Mouse (Mus musculus): Measurements from ENCODE around the gene Jak3. TPM values are rescaled to one million over a fixed set of nuclear protein-coding genes. Genes with fewer than 3 reads are reported as not detected.
"Not testable (repeated sequence)": the region's sequence is repeated elsewhere in the genome, so short reads cannot be mapped to it uniquely, and the experiment has no call there.

Gene Jak3
- total and polyA plus RNA-seq, 3 experiments, result 15.7 to 68.8 (median 29.8) TPM

DNA sequence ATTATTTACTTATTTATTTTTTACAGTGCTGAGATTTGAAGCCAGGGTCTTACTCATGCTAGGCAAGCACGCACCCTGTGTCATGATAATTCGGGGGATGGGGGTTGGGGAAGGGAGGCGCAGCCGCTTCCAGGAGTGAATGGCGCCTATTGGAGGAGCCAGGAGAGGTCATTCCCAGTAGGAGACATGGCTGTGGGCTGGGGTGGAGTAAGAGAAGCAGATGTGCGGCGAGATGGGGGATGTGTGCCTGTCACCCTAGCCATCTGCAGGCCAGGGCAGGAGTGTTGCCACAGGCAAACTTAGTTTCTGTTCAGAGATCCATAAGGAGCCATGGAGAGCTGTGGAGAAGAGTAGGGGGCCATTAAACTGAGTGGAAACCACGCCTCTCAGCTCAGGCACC is 11.5 kb downstream of the Jak3 start:
- TF ChIP-seq CTCF (IDR thresholded peaks at IDR 0.05; ENCODE audit: low read depth, low read length), result no peak
- TF ChIP-seq POLR2AphosphoS5 (IDR thresholded peaks at IDR 0.05; ENCODE audit: insufficient replicate concordance, low read depth, low read length), result no peak
- TF ChIP-seq GATA1 (IDR thresholded peaks at IDR 0.05; ENCODE audit: borderline replicate concordance, low read length), result no peak
- TF ChIP-seq GATA2 (IDR thresholded peaks at IDR 0.05; ENCODE audit: borderline replicate concordance, low read depth, low read length), result no peak
- Histone ChIP-seq H3K4me3 (ENCODE audit: low read depth, low read length) (no peak overlapping the region), H3K9me3 (replicated peaks) (peaks cover 6% of the 10 kb centered on the region), H3K4me1 (ENCODE audit: insufficient read depth, low read depth, low read length) (peaks cover 3% of the 10 kb centered on the region; the same call in 1 of the 2 replicates), H3K27me3 (ENCODE audit: insufficient read depth, low read length) (peaks cover 3% of the 10 kb centered on the region; the same call in 1 of the 2 replicates), H3K36me3 (replicated peaks) (peaks cover 55% of the 10 kb centered on the region)
- DNase-seq (ENCODE audit: low spot score), result no peak
- ATAC-seq (ENCODE audit: extremely low read depth, insufficient number of reproducible peaks, low FRiP score, poor library complexity, severe bottlenecking), result no peak

DNA sequence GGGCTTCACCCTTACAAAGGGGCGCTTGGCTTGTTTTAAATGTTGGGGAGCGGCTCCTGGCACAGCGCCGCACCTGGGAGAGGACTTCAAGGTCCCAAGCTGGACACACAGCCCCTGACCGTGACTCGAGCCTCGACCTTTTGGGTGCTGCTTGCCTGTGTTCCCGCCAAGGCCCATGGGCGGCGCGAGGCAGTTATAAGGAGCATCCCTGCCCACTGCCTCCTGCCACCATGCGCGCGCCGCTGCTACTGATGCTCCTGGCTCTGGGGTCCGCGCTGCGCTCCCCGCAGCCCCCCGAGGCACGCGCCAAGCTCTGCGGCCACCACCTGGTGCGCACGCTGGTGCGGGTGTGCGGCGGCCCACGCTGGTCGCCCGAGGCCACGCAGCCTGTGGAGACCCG is 12.9 kb downstream of the Jak3 start, which contains the start of gene Insl3:
TSS of gene Insl3 (plus strand) at position 187 of the 400 bp plus-strand sequence.
- Histone ChIP-seq H3K4me1 (ENCODE audit: insufficient read depth, low read depth, low read length) (peaks cover 3% of the 10 kb centered on the region; the same call in 1 of the 2 replicates), H3K36me3 (replicated peaks) (peaks cover 41% of the 10 kb centered on the region), H3K9me3 (replicated peaks) (peaks cover 17% of the 10 kb centered on the region), H3K4me3 (ENCODE audit: low read depth, low read length) (no peak within 1 kb of the TSS), H3K27me3 (ENCODE audit: insufficient read depth, low read length) (peaks cover 10% of the 10 kb centered on the region; the same call in 1 of the 2 replicates)
- no peak for ATAC-seq (ENCODE audit: extremely low read depth, insufficient number of reproducible peaks, low FRiP score, poor library complexity, severe bottlenecking)
- TF ChIP-seq CTCF (IDR thresholded peaks at IDR 0.05; ENCODE audit: low read depth, low read length), result no peak
- no peak for TF ChIP-seq POLR2AphosphoS5 (IDR thresholded peaks at IDR 0.05; ENCODE audit: insufficient replicate concordance, low read depth, low read length)
- no peak for TF ChIP-seq GATA2 (IDR thresholded peaks at IDR 0.05; ENCODE audit: borderline replicate concordance, low read depth, low read length)
- TF ChIP-seq TAL1 (conservative IDR thresholded peaks at IDR 0.05; ENCODE audit: low read depth, low read length), result no peak
- no peak for TF ChIP-seq GATA1 (IDR thresholded peaks at IDR 0.05; ENCODE audit: borderline replicate concordance, low read length)
- no peak for DNase-seq (ENCODE audit: low spot score)

DNA sequence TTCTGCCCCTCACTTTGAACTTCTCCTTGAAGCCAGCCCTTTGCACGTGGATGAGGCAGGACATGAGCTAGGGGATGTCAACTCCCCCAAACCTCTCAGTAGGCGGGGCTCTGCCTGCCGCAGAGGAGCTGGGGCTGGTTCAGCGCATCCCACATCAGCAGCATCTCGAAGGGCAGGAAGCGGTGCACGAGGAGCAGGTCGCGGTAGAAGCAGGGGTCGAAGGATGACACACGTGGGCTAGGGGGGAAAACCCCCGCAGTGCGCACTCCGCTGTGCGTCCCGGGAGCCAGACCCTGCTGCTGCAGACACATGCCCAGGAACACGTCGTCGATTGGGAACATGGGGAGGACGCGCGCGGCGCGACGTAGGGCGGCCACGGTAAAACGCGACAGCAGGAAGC is 16.4 kb downstream of the Jak3 start:
- TF ChIP-seq GATA1 (IDR thresholded peaks at IDR 0.05; ENCODE audit: borderline replicate concordance, low read length) (no peak), GATA2 (IDR thresholded peaks at IDR 0.05; ENCODE audit: borderline replicate concordance, low read depth, low read length) (no peak), CTCF (IDR thresholded peaks at IDR 0.05; ENCODE audit: low read depth, low read length) (no peak), POLR2AphosphoS5 (IDR thresholded peaks at IDR 0.05; ENCODE audit: insufficient replicate concordance, low read depth, low read length) (no peak), TAL1 (conservative IDR thresholded peaks at IDR 0.05; ENCODE audit: low read depth, low read length) (no peak)
- peaks cover 10% of the 10 kb centered on the region; the same call in 1 of the 2 replicates for H3K27me3 ChIP-seq (ENCODE audit: insufficient read depth, low read length)
- H3K4me3 ChIP-seq (ENCODE audit: low read depth, low read length), result no peak overlapping the region

DNA sequence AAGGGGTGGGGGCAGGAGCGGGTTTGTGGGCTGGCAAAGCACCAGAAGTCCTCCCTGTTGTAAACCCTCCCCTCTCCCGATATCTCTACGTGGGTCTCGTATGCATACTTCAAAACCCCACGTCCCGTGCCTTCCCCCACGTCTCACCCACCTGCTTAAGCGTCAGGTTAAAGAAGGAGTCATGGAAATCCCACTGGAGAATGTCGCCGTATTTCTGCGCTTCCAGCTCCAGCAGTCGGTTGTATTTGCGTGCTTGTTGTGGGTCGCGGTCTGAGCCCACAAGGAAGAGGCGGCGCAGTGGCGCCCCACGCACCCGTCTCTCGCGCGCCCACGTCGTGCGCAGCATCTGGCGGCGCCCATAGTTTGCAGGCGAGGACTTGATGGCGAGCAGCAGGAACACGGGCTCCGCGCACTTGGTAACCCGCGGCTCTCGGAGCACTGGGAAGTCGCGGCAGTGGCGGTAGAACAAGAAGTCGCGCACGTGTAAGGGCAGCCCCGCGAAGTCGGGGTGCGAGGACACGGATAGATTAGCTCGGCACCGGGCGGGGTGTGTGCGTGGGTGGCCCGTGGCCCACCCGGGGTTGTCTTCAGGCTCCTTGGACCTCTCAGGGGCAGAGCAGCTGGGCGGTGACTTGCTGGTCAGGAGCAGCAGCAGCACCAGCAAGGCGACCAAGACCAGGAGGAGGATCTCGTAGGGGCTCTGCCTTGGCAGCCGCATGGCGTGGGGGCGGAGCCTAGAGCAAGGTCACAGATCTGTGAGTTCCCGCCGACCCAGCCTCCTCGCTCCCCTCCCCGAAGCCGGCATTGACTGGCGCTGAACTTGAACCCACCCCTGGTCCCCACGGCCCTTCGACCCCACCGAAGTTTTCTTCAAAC is 17.3 kb downstream of the Jak3 start:
- Histone ChIP-seq H3K27me3 (ENCODE audit: insufficient read depth, low read length) (peaks cover 10% of the 10 kb centered on the region; the same call in 1 of the 2 replicates), H3K9me3 (replicated peaks) (peaks cover 14% of the 10 kb centered on the region), H3K4me3 (ENCODE audit: low read depth, low read length) (no peak overlapping the region), H3K4me1 (ENCODE audit: insufficient read depth, low read depth, low read length) (no peaks in the 10 kb centered on the region), H3K36me3 (replicated peaks) (peaks cover 4% of the 10 kb centered on the region)
- no peak for DNase-seq (ENCODE audit: low spot score)
- ATAC-seq (ENCODE audit: extremely low read depth, insufficient number of reproducible peaks, low FRiP score, poor library complexity, severe bottlenecking), result no peak
- TF ChIP-seq TAL1 (conservative IDR thresholded peaks at IDR 0.05; ENCODE audit: low read depth, low read length), result no peak
- no peak for TF ChIP-seq GATA1 (IDR thresholded peaks at IDR 0.05; ENCODE audit: borderline replicate concordance, low read length)
- no peak for TF ChIP-seq GATA2 (IDR thresholded peaks at IDR 0.05; ENCODE audit: borderline replicate concordance, low read depth, low read length)
- TF ChIP-seq POLR2AphosphoS5 (IDR thresholded peaks at IDR 0.05; ENCODE audit: insufficient replicate concordance, low read depth, low read length), result no peak
- no peak for TF ChIP-seq CTCF (IDR thresholded peaks at IDR 0.05; ENCODE audit: low read depth, low read length)

More for the DNA sequence above, 16.4 kb downstream of the Jak3 start:
- peaks cover 14% of the 10 kb centered on the region for H3K9me3 ChIP-seq (replicated peaks)
- H3K36me3 ChIP-seq (replicated peaks), result peaks cover 8% of the 10 kb centered on the region
- DNase-seq (ENCODE audit: low spot score) (no peak), ATAC-seq (ENCODE audit: extremely low read depth, insufficient number of reproducible peaks, low FRiP score, poor library complexity, severe bottlenecking) (no peak)
- H3K4me1 ChIP-seq (ENCODE audit: insufficient read depth, low read depth, low read length), result peaks cover 3% of the 10 kb centered on the region; the same call in 1 of the 2 replicates

DNA sequence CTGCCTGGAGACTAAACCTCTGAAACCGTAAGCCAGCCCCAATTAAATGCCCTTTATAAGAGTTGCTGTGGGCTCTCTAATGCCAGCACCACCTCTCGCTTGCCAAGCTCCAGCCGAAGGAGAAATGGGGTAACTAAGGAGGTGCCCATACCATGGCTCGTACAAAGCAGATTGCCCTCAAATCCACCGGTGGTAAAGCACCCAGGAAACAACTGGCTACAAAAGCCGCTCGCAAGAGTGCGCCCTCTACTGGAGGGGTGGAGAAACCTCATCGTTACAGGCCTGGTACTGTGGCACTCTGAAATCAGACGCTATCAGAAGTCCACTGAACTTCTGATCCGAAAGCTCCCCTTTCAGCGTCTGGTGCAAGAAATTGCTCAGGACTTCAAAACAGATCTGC is 19.4 kb downstream of the Jak3 start:
- peaks cover 19% of the 10 kb centered on the region; the same call in 1 of the 2 replicates for H3K27me3 ChIP-seq (ENCODE audit: insufficient read depth, low read length)
- H3K4me3 ChIP-seq (ENCODE audit: low read depth, low read length); ATAC-seq (ENCODE audit: extremely low read depth, insufficient number of reproducible peaks, low FRiP score, poor library complexity, severe bottlenecking); H3K36me3 ChIP-seq (replicated peaks); DNase-seq (ENCODE audit: low spot score); H3K4me1 ChIP-seq (ENCODE audit: insufficient read depth, low read depth, low read length): not testable (repeated sequence)
- peak; percentile 38; the same call in 1 of the 2 replicates for TF ChIP-seq CTCF (IDR thresholded peaks at IDR 0.05; ENCODE audit: low read depth, low read length)
- H3K9me3 ChIP-seq (replicated peaks), result peaks cover 14% of the 10 kb centered on the region

DNA sequence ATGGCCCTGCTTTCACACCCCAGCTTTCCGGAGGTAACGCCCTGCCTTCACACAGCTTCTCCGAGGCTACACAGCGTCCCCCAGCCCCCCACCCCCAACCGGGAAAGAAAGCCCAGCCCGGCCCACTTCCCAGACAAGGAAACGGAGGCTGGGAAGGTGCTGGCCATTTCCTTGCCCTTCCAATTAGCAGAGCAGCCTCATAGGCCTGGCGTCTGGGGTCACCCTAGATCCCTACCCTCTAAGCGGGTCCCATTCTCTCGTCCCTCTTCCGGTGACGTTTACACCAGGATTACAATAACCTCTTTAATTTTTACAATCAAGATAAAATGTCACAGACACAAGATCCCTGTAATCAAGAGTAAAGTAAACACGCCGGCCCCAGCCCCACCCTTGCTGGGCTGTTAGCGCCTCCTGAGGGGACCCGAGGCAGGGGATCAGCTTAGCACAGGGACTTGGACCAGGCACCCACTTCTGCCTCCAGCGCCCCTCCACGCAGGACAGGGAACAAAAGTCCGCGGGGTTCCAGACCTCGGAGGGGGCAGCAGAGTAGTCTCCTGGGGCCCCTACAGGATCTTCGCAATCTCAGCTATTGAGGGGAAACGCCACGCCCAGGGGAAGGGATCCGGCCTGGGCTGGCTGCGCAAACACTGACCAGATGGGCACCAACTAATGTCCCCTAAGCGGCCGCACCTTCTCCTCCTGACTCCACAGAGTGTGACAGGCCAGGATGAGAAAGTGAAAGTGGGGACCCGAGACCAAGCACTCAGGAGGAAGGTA is 24.6 kb downstream of the Jak3 start:
- no peaks in the 10 kb centered on the region for H3K36me3 ChIP-seq (replicated peaks)
- DNase-seq (ENCODE audit: low spot score) (no peak), ATAC-seq (ENCODE audit: extremely low read depth, insufficient number of reproducible peaks, low FRiP score, poor library complexity, severe bottlenecking) (no peak)
- no peaks in the 10 kb centered on the region for H3K9me3 ChIP-seq (replicated peaks)
- H3K4me3 ChIP-seq (ENCODE audit: low read depth, low read length), result no peak overlapping the region
- peaks cover 17% of the 10 kb centered on the region; the same call in 1 of the 2 replicates for H3K27me3 ChIP-seq (ENCODE audit: insufficient read depth, low read length)
- TF ChIP-seq CTCF (IDR thresholded peaks at IDR 0.05; ENCODE audit: low read depth, low read length) (no peak), POLR2AphosphoS5 (IDR thresholded peaks at IDR 0.05; ENCODE audit: insufficient replicate concordance, low read depth, low read length) (no peak), TAL1 (conservative IDR thresholded peaks at IDR 0.05; ENCODE audit: low read depth, low read length) (no peak), GATA2 (IDR thresholded peaks at IDR 0.05; ENCODE audit: borderline replicate concordance, low read depth, low read length) (no peak), GATA1 (IDR thresholded peaks at IDR 0.05; ENCODE audit: borderline replicate concordance, low read length) (no peak)
- H3K4me1 ChIP-seq (ENCODE audit: insufficient read depth, low read depth, low read length), result peaks cover 9% of the 10 kb centered on the region

Data from G1E (cell line).